Mouse (Mus musculus): ENCODE data around the gene Mpdu1.

GRCm38 (mm10) chr11:69692196-69692811, 29.9 kb upstream of the Mpdu1 start:
- TF ChIP-seq POLR2A (IDR thresholded peaks at IDR 0.05; ENCODE audit: control insufficient read depth, low read depth, low read length) (no peak), CTCF (IDR thresholded peaks at IDR 0.05; ENCODE audit: control insufficient read depth, insufficient read depth, insufficient replicate concordance, low read depth, low read length) (no peak)

All from testis, adult 2 months (tissue).